Mouse (Mus musculus): ENCODE measurements at regions not wholly inside any gene's neighbourhood (a gene's known extent, or its start where the extent isn't known, plus 50 kb on each side); places are given as distances from the start of the nearest gene placed in this dataset.

DNA sequence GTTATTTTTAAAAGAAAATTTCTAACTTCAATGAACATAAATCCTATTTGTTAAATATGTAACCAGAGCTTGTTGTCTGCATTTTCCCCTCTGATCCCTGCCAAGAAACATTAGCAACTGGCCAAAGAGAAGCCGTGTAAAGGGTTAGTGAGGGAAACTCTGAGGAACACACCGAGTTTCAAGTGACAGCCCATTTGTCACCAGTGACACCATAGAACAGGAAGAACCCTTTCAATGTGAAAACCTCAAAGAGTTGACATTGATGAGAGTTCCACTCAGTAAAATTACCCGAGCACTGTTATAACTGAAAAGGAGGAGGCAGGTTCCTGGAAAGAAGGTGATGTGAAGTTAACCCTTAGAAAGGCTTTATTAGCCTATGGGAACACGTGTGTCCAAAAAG lies 127.5 kb upstream of the Hhip start:
- Histone ChIP-seq H3K27ac (no peak overlapping the region), H3K4me3 (no peak overlapping the region), H3K27me3 (ENCODE audit: control insufficient read depth, insufficient read depth, low read length) (no peaks in the 10 kb centered on the region), H3K36me3 (ENCODE audit: control insufficient read depth, insufficient read depth, low read length) (no peaks in the 10 kb centered on the region), H3K9ac (ENCODE audit: low read depth, low read length) (no peak overlapping the region), H3K79me2 (replicated peaks; ENCODE audit: control insufficient read depth, insufficient read depth, low read length) (no peaks in the 10 kb centered on the region), H3K4me1 (ENCODE audit: control insufficient read depth, insufficient read depth, low read length) (no peaks in the 10 kb centered on the region)
- no peak for DNase-seq
- intact Hi-C loops (cut with DNase I), result no loop called here
- WGBS, result 47% methylated on average over 4 of the region's 4 CpGs
- TF ChIP-seq POLR2A (IDR thresholded peaks at IDR 0.05; ENCODE audit: insufficient read depth, low read depth, low read length), result no peak
- TF ChIP-seq EP300 (IDR thresholded peaks at IDR 0.05; ENCODE audit: insufficient read depth, low read depth, low read length), result no peak
- no peak for TF ChIP-seq CTCF (IDR thresholded peaks at IDR 0.05)

GRCm38 (mm10) chr8:80168688-80169087 lies 110.9 kb upstream of the Hhip start:
- Histone ChIP-seq H3K9ac (ENCODE audit: low read depth, low read length) (no peak overlapping the region), H3K27ac (no peak overlapping the region), H3K4me3 (no peak overlapping the region), H3K27me3 (ENCODE audit: control insufficient read depth, insufficient read depth, low read length) (no peaks in the 10 kb centered on the region), H3K79me2 (replicated peaks; ENCODE audit: control insufficient read depth, insufficient read depth, low read length) (no peaks in the 10 kb centered on the region), H3K4me1 (ENCODE audit: control insufficient read depth, insufficient read depth, low read length) (no peaks in the 10 kb centered on the region), H3K36me3 (ENCODE audit: control insufficient read depth, insufficient read depth, low read length) (no peaks in the 10 kb centered on the region)
- TF ChIP-seq CTCF (IDR thresholded peaks at IDR 0.05) (no peak), POLR2A (IDR thresholded peaks at IDR 0.05; ENCODE audit: insufficient read depth, low read depth, low read length) (no peak), EP300 (IDR thresholded peaks at IDR 0.05; ENCODE audit: insufficient read depth, low read depth, low read length) (no peak)
- no peak for DNase-seq
- 59% methylated on average over 9 of the region's 9 CpGs for WGBS
- intact Hi-C loops (cut with DNase I), result no loop called here

- H3K4me1 ChIP-seq (ENCODE audit: control insufficient read depth, insufficient read depth, low read length), result no peaks in the 10 kb centered on the region
- no peaks in the 10 kb centered on the region for H3K79me2 ChIP-seq (replicated peaks; ENCODE audit: control insufficient read depth, insufficient read depth, low read length)
- no peak for TF ChIP-seq EP300 (IDR thresholded peaks at IDR 0.05; ENCODE audit: insufficient read depth, low read depth, low read length)
- TF ChIP-seq CTCF (IDR thresholded peaks at IDR 0.05), result no peak
- no peak for TF ChIP-seq POLR2A (IDR thresholded peaks at IDR 0.05; ENCODE audit: insufficient read depth, low read depth, low read length)
- no peak overlapping the region for H3K27ac ChIP-seq
- 63% methylated on average over 9 of the region's 9 CpGs for WGBS
- no peaks in the 10 kb centered on the region for H3K27me3 ChIP-seq (ENCODE audit: control insufficient read depth, insufficient read depth, low read length)
- intact Hi-C loops (cut with DNase I), result no loop called here
- no peak overlapping the region for H3K9ac ChIP-seq (ENCODE audit: low read depth, low read length)
- no peak for DNase-seq
- no peaks in the 10 kb centered on the region for H3K36me3 ChIP-seq (ENCODE audit: control insufficient read depth, insufficient read depth, low read length)
- H3K4me3 ChIP-seq, result no peak overlapping the region
Observed at GRCm38 (mm10) chr8:80149458-80150083, 91.8 kb upstream of the Hhip start.

DNA sequence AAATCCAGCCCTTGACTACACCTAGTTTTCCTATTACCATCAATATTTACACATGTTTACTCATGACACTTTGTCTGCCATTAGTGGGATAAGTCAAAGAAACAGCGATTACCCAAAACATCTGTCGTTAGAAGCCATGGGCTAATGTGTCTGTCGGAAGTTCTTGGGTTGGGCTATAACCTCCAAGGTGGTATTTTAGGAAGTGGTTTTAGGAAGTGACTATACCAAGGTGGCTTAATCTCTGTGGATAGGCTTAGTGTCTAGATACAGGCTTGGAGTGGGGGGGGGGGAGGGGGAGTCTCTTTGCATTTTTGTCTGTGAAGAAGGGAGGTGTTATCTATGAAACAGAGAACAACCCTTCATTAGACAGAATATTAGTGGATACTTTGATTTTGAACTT lies 90.1 kb upstream of the Hhip start:
- Histone ChIP-seq H3K4me3 (no peak overlapping the region), H3K79me2 (replicated peaks; ENCODE audit: control insufficient read depth, insufficient read depth, low read length) (no peaks in the 10 kb centered on the region), H3K36me3 (ENCODE audit: control insufficient read depth, insufficient read depth, low read length) (no peaks in the 10 kb centered on the region), H3K4me1 (ENCODE audit: control insufficient read depth, insufficient read depth, low read length) (no peaks in the 10 kb centered on the region), H3K27me3 (ENCODE audit: control insufficient read depth, insufficient read depth, low read length) (no peaks in the 10 kb centered on the region), H3K9ac (ENCODE audit: low read depth, low read length) (no peak overlapping the region), H3K27ac (no peak overlapping the region)
- WGBS, result 84% methylated on average over 3 of the region's 3 CpGs
- DNase-seq, result no peak
- intact Hi-C loops (cut with DNase I), result no loop called here
- TF ChIP-seq CTCF (IDR thresholded peaks at IDR 0.05) (no peak), EP300 (IDR thresholded peaks at IDR 0.05; ENCODE audit: insufficient read depth, low read depth, low read length) (no peak), POLR2A (IDR thresholded peaks at IDR 0.05; ENCODE audit: insufficient read depth, low read depth, low read length) (no peak)

- intact Hi-C loops (cut with DNase I), result no loop called here
- H3K27ac ChIP-seq, result no peak overlapping the region
- TF ChIP-seq EP300 (IDR thresholded peaks at IDR 0.05; ENCODE audit: insufficient read depth, low read depth, low read length), result no peak
- TF ChIP-seq POLR2A (IDR thresholded peaks at IDR 0.05; ENCODE audit: insufficient read depth, low read depth, low read length), result no peak
- TF ChIP-seq CTCF (IDR thresholded peaks at IDR 0.05), result no peak
- no peaks in the 10 kb centered on the region for H3K27me3 ChIP-seq (ENCODE audit: control insufficient read depth, insufficient read depth, low read length)
- H3K4me1 ChIP-seq (ENCODE audit: control insufficient read depth, insufficient read depth, low read length), result no peaks in the 10 kb centered on the region
- H3K4me3 ChIP-seq, result no peak overlapping the region
- WGBS, result 79% methylated on average over 6 of the region's 6 CpGs
- no peaks in the 10 kb centered on the region for H3K79me2 ChIP-seq (replicated peaks; ENCODE audit: control insufficient read depth, insufficient read depth, low read length)
- H3K9ac ChIP-seq (ENCODE audit: low read depth, low read length), result no peak overlapping the region
- no peaks in the 10 kb centered on the region for H3K36me3 ChIP-seq (ENCODE audit: control insufficient read depth, insufficient read depth, low read length)
- no peak for DNase-seq
Observed at GRCm38 (mm10) chr8:80138481-80138880, 80.7 kb upstream of the Hhip start.

DNA sequence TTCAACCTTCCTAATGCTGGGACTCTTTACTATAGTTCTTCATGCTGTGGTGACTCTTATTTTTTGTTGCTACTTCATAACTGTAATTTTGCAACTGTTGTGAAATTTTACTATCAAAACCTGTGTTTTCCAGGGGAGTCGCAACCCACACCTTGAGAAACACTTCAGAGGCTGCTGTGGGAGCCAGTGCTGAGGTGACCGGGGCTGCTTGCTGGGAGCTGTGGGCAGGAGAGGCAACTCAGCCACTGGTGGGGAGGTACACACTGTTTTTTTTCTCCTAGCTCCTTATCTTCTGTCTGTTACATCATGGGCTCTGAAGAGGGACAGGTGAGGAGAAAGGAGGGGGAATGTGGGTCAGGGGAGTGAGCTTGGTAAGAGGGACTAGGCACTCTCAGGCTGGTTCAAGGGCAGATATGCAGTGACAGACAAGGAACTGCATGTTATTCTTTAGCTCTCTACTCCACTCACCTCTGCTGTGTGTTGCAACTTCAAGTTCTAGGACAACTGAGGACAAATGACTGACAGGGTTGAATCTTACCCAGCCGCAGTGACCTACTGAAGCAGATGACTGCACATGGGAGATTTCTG lies 62.7 kb upstream of the Hhip start:
- H3K4me1 ChIP-seq (ENCODE audit: control insufficient read depth, insufficient read depth, low read length), result no peaks in the 10 kb centered on the region
- no peaks in the 10 kb centered on the region for H3K79me2 ChIP-seq (replicated peaks; ENCODE audit: control insufficient read depth, insufficient read depth, low read length)
- H3K36me3 ChIP-seq (ENCODE audit: control insufficient read depth, insufficient read depth, low read length), result no peaks in the 10 kb centered on the region
- H3K27ac ChIP-seq, result no peak overlapping the region
- H3K9ac ChIP-seq (ENCODE audit: low read depth, low read length), result no peak overlapping the region
- 88% methylated on average over 3 of the region's 3 CpGs for WGBS
- no peak overlapping the region for H3K4me3 ChIP-seq
- TF ChIP-seq CTCF (IDR thresholded peaks at IDR 0.05) (no peak), EP300 (IDR thresholded peaks at IDR 0.05; ENCODE audit: insufficient read depth, low read depth, low read length) (no peak), POLR2A (IDR thresholded peaks at IDR 0.05; ENCODE audit: insufficient read depth, low read depth, low read length) (no peak)
- no peaks in the 10 kb centered on the region for H3K27me3 ChIP-seq (ENCODE audit: control insufficient read depth, insufficient read depth, low read length)
- intact Hi-C loops (cut with DNase I), result no loop called here
- DNase-seq, result no peak
